Mouse (Mus musculus): ENCODE measurements around the gene Dip2c.

GRCm38 (mm10) chr13:9310806-9311205 is 34.5 kb downstream of the Dip2c start:
- TF ChIP-seq CTCF (IDR thresholded peaks at IDR 0.05; ENCODE audit: extremely low read depth, insufficient read depth, low read length): no peak
- no peak for TF ChIP-seq POLR2A (IDR thresholded peaks at IDR 0.05; ENCODE audit: extremely low read depth, insufficient read depth, low read length)

All from cortical plate, adult 2 months (tissue).